In genomic region chr2:60351781-60352180, GRCm38 (mm10) we compare ENCODE assay signal across 16 mouse cellular contexts.
"Had no signal": no experiment of that assay in that cellular context is flagged by ENCODE, and none has a peak within 500 bp of the region (broad histone marks: within the 10 kb centered on the region; RNA-seq: fewer than 3 reads in every experiment).

No protein-coding gene starts in this region.

- H3K36me3 ChIP-seq: liver, embryonic 13.5 days; neural tube, embryonic 12.5 days; neural tube, embryonic 15.5 days had no signal

- H3K9ac ChIP-seq: liver, embryonic 13.5 days; neural tube, embryonic 12.5 days; neural tube, embryonic 15.5 days had no signal

- H3K4me1 ChIP-seq: liver, embryonic 13.5 days; neural tube, embryonic 15.5 days had no signal

- H3K27me3 ChIP-seq: liver, embryonic 13.5 days had no signal

- H3K4me2 ChIP-seq: liver, embryonic 13.5 days; midbrain, embryonic 11.5 days; neural tube, embryonic 12.5 days; neural tube, embryonic 15.5 days had no signal

- DNase-seq: layer of hippocampus, postnatal 36 days; liver, embryonic 13.5 days; lung, adult 2 months; lung, postnatal 36 days; midbrain, embryonic 14.5 days; right cerebral cortex, adult 18-20 months; right cerebral cortex, postnatal 14 days; right cerebral cortex, postnatal 4 days; thymus, postnatal 25 days had no signal

- H3K9me3 ChIP-seq: liver, embryonic 13.5 days; megakaryocyte, embryonic 14.5 days; neural tube, embryonic 12.5 days; neural tube, embryonic 15.5 days had no signal

- H3K27ac ChIP-seq: left cerebral cortex, adult 2 months; liver, embryonic 13.5 days; neural tube, embryonic 12.5 days; neural tube, embryonic 15.5 days had no signal

- H3K4me3 ChIP-seq: left cerebral cortex, adult 2 months; liver, embryonic 13.5 days; megakaryocyte, embryonic 14.5 days; neural tube, embryonic 12.5 days; neural tube, embryonic 15.5 days had no signal

- ATAC-seq: intestine, postnatal 0 days; lung, postnatal 0 days had no signal
